Mouse (Mus musculus) forebrain, embryonic 14.5 days (tissue): ENCODE data around the gene Gpr37. TPM values are rescaled to one million over a fixed set of nuclear protein-coding genes. Genes with fewer than 3 reads are reported as not detected.

Experiments used
- ATAC-seq: fragments of 200-750 bp; cut with Nextera tagmentation; 2 replicates; pipeline ENCODE4 v1.8.0; 2017; ENCODE audit warnings: mild to moderate bottlenecking, moderate library complexity
- DNase-seq: peaks from one replicate; pipeline ENCODE4 v3.0.0-alpha.2; 2015; ENCODE audit warnings: low spot score
- H3K27ac ChIP-seq: fragments of 300-500 bp; sonication (generic); 2 replicates; pipeline ENCODE4 v1.5.1; 2014; ENCODE audit warnings: low read depth, mild to moderate bottlenecking, control low read depth, low read length, moderate library complexity
- H3K27me3 ChIP-seq: fragments of 300-500 bp; sonication (generic); replicated peaks from 2 replicates; pipeline ENCODE4 v1.6.1; 2014; ENCODE audit warnings: low read length, control low read depth, mixed read lengths; ENCODE audit not compliant: control insufficient read depth, insufficient read depth
- H3K36me3 ChIP-seq: fragments of 300-500 bp; sonication (generic); 2 replicates; pipeline ENCODE4 v1.6.1; 2014; ENCODE audit warnings: low read length, control low read depth; ENCODE audit not compliant: control insufficient read depth, insufficient read depth
- H3K4me1 ChIP-seq: fragments of 300-500 bp; sonication (generic); 2 replicates; pipeline ENCODE4 v1.6.1; 2014; ENCODE audit warnings: antibody characterized with exemption, low read length, control low read depth; ENCODE audit not compliant: control insufficient read depth, insufficient read depth
- H3K4me2 ChIP-seq: fragments of 300-500 bp; sonication (generic); 2 replicates; pipeline ENCODE4 v1.6.1; 2014; ENCODE audit warnings: mild to moderate bottlenecking, control low read depth, low read length
- H3K4me3 ChIP-seq: fragments of 300-500 bp; sonication (generic); 2 replicates; pipeline ENCODE4 v1.5.1; 2014; ENCODE audit warnings: low read depth, low read length, control low read depth
- H3K9ac ChIP-seq: fragments of 300-500 bp; sonication (generic); 2 replicates; pipeline ENCODE4 v1.6.1; 2014; ENCODE audit warnings: mild to moderate bottlenecking, low read length, control low read depth, moderate library complexity
- H3K9me3 ChIP-seq: fragments of 300-500 bp; sonication (generic); replicated peaks from 2 replicates; pipeline ENCODE4 v1.6.1; 2016; ENCODE audit warnings: low read length, control low read depth, mixed read lengths; ENCODE audit not compliant: control insufficient read depth
- WGBS: fragments of 180-500 bp; shearing (Covaris S2); extraction: QIAGEN DNeasy Blood & Tissue Kit; methylation state at CpG from one replicate; pipeline ENCODE4 v1.1.7; 2014; 5-methylcytosine and 5-hydroxymethylcytosine counted together
- polyA plus RNA-seq: library from polyadenylated mRNA; unstranded; fragments of >200 nt; fragmentation: Nextera tagmentation; extraction: Ambion mirVana; gene quantifications from 2 replicates; pipeline ENCODE4 v1.2.1, GENCODE M21; 2014

Gene Gpr37
- polyA plus RNA-seq, 1 experiment from 2014 or later: 1.1 TPM

DNA sequence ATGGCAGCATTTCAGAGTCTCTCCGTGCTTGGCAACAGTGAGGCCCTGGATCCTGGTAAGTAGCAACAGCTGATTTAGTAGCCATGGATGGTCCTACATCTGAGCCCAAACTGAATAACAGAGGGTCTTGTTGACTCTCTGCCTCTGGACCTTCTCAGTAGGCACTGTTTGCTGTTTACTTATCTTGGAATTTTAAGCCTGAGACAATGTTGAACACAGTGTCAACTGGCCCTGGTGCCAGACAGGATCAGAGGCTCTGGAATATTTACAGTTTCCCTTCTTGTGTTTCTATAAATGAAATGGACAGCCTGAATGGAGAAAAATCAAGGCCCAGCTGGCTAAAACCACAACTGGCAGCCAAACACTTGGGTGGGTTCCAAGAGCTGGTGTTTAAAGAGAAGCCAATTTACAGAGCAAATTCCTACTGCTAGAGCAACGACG lies 3.7 kb downstream of the Gpr37 start:
- WGBS: 18% methylated on average over 3 of the region's 3 CpGs
- H3K36me3 ChIP-seq: no peaks in the 10 kb centered on the region
- H3K9me3 ChIP-seq: no peaks in the 10 kb centered on the region
- DNase-seq (peak; percentile 86), ATAC-seq (peak; percentile 50)
- H3K27me3 ChIP-seq: no peaks in the 10 kb centered on the region
- no peak overlapping the region for H3K27ac ChIP-seq
- no peak overlapping the region for H3K4me3 ChIP-seq
- H3K4me2 ChIP-seq: no peak overlapping the region
- H3K9ac ChIP-seq: no peak overlapping the region
- peaks cover 13% of the 10 kb centered on the region for H3K4me1 ChIP-seq

GRCm38 (mm10) chr6:25684391-25684790 lies 6.1 kb downstream of the Gpr37 start:
- Histone ChIP-seq H3K4me2 (no peak overlapping the region), H3K9ac (no peak overlapping the region), H3K4me1 (peaks cover 13% of the 10 kb centered on the region), H3K27me3 (no peaks in the 10 kb centered on the region), H3K9me3 (no peaks in the 10 kb centered on the region), H3K36me3 (no peaks in the 10 kb centered on the region), H3K4me3 (no peak overlapping the region), H3K27ac (no peak overlapping the region)
- peak; percentile 46 for DNase-seq
- WGBS: 70% methylated on average over 2 of the region's 2 CpGs
- ATAC-seq: no peak

DNA sequence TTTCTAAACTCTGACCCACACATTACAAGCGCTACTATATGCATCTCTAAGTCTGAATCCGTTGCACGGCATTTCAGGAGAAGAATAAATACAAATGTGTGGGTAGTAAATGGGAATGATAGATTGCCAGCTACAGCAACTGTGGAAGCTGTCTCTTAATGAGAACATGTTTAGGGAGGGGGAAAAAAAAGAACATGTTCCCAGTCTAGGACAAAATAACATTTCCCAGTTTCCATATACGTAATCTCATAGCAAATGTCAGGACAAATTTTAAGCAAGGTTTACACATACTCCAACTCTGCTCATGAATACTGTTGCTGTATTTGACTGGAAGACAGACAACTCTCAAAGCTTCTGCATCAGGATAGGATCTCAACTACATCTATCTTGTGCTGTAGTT lies 15.4 kb downstream of the Gpr37 start:
- Histone ChIP-seq H3K9me3 (no peaks in the 10 kb centered on the region), H3K9ac (no peak overlapping the region), H3K36me3 (no peaks in the 10 kb centered on the region), H3K27me3 (no peaks in the 10 kb centered on the region), H3K4me1 (no peaks in the 10 kb centered on the region), H3K27ac (no peak overlapping the region), H3K4me3 (no peak overlapping the region), H3K4me2 (no peak overlapping the region)
- 95% methylated on average over 4 of the region's 4 CpGs for WGBS
- ATAC-seq: no peak
- DNase-seq: no peak

- no peaks in the 10 kb centered on the region for H3K4me1 ChIP-seq
- H3K36me3 ChIP-seq: no peaks in the 10 kb centered on the region
- 77% methylated on average over 3 of the region's 3 CpGs for WGBS
- DNase-seq: no peak
- no peaks in the 10 kb centered on the region for H3K9me3 ChIP-seq
- no peak for ATAC-seq
- H3K4me3 ChIP-seq: no peak overlapping the region
- no peaks in the 10 kb centered on the region for H3K27me3 ChIP-seq
- no peak overlapping the region for H3K4me2 ChIP-seq
- no peak overlapping the region for H3K9ac ChIP-seq
- H3K27ac ChIP-seq: no peak overlapping the region
Observed at GRCm38 (mm10) chr6:25673801-25674200, 16.7 kb downstream of the Gpr37 start.

- no peak overlapping the region for H3K4me3 ChIP-seq
- H3K36me3 ChIP-seq: no peaks in the 10 kb centered on the region
- no peak for ATAC-seq
- no peaks in the 10 kb centered on the region for H3K9me3 ChIP-seq
- H3K27ac ChIP-seq: no peak overlapping the region
- no peak overlapping the region for H3K4me2 ChIP-seq
- H3K4me1 ChIP-seq: no peaks in the 10 kb centered on the region
- H3K27me3 ChIP-seq: no peaks in the 10 kb centered on the region
- 76% methylated on average over 4 of the region's 4 CpGs for WGBS
- no peak for DNase-seq
- no peak overlapping the region for H3K9ac ChIP-seq
Observed at GRCm38 (mm10) chr6:25670150-25670549, 20.4 kb downstream of the Gpr37 start.

DNA sequence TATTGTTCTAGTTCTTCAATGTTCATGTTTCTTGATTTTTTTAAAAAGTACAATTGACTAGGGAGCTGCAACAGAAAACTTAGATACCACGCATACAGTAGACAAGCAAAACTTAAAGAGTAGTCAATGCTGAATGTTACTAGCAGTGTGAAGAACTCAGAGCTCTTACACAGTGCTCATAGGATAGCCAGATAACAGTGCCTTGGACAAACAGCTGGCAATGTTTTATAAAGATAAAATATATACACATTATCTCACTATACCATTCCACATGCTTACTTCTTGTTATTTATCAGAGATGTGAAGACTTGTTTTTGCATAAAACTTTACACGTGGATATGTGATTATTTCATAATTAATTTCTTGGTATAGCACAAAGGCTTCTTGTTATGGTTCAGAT lies 26.6 kb downstream of the Gpr37 start:
- DNase-seq (no peak), ATAC-seq (no peak)
- Histone ChIP-seq H3K4me2 (no peak overlapping the region), H3K9me3 (no peaks in the 10 kb centered on the region), H3K9ac (no peak overlapping the region), H3K27ac (no peak overlapping the region), H3K4me1 (no peaks in the 10 kb centered on the region), H3K27me3 (no peaks in the 10 kb centered on the region), H3K36me3 (no peaks in the 10 kb centered on the region), H3K4me3 (no peak overlapping the region)
- WGBS: 85% methylated on average over 2 of the region's 2 CpGs

DNA sequence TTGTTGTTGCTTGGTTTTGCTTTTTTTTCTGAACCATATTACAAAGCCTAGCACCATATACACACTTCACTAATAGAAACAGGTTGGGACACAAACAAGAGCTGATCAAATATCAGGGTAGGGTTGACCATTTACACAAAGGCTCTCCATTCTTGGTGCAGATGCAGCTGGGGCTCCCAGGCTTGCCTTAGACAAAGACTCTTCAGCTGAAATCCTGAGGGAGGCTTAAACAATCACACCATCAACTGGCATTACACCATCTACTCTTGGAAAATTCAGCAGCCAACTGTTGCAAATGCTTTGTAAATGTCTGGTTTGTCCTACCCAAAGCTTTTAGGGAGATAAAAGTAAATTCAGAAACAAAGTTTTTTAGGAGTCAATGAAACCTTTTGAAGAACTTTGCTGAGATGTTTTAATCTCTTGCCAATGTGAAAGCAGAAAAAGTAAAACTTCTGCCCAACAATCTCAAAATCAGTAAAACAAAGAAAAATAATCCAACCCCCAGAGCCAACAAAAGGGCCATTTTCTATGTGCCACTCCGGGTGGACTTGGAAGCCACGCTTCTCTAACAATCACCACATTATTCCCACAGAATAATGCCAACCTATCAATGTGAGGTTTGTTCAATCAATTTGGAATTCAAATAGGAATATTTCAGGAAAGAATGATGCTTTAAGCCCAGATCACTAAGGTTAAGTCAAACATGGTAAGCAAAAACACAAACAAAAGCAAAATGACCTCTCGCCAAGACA lies 30.4 kb downstream of the Gpr37 start:
- H3K4me3 ChIP-seq: no peak overlapping the region
- DNase-seq (no peak), ATAC-seq (no peak)
- H3K36me3 ChIP-seq: no peaks in the 10 kb centered on the region
- no peak overlapping the region for H3K9ac ChIP-seq
- WGBS: 38% methylated on average over 3 of the region's 3 CpGs
- no peaks in the 10 kb centered on the region for H3K4me1 ChIP-seq
- no peaks in the 10 kb centered on the region for H3K9me3 ChIP-seq
- no peak overlapping the region for H3K4me2 ChIP-seq
- no peak overlapping the region for H3K27ac ChIP-seq
- H3K27me3 ChIP-seq: no peaks in the 10 kb centered on the region

Other genes with a start within 250 kb of the Gpr37 start
- 39.8 and 42.3 TPM in 2 replicates for gene Pot1a, start 118.5 kb upstream of the Gpr37 start, polyA plus RNA-seq